Mouse (Mus musculus) ES-Bruce4 (cell line): ENCODE data around the gene C1ql4. TPM values are rescaled to one million over a fixed set of nuclear protein-coding genes. Genes with fewer than 3 reads are reported as not detected.

Experiments
- H3K27ac ChIP-seq: 2 replicates; pipeline ENCODE4 v1.5.1; 2012; ENCODE audit warnings: low read length, inconsistent platforms; ENCODE audit not compliant: insufficient read depth
- H3K27me3 ChIP-seq: 2 replicates; pipeline ENCODE4 v1.6.1; 2012; ENCODE audit warnings: mild to moderate bottlenecking, low read length, inconsistent platforms; ENCODE audit not compliant: control insufficient read depth, poor library complexity, insufficient read depth, severe bottlenecking
- H3K36me3 ChIP-seq: 2 replicates; pipeline ENCODE4 v1.6.1; 2012; ENCODE audit warnings: inconsistent platforms, mild to moderate bottlenecking, low read length, moderate library complexity; ENCODE audit not compliant: control insufficient read depth, poor library complexity, insufficient read depth, severe bottlenecking
- H3K4me1 ChIP-seq: one replicate; pipeline ENCODE4 v1.8.1; 2011; ENCODE audit warnings: low read length; ENCODE audit not compliant: control insufficient read depth, insufficient read depth
- H3K4me3 ChIP-seq: 2 replicates; pipeline ENCODE4 v1.5.1; 2011; ENCODE audit warnings: low read depth, mild to moderate bottlenecking, low read length
- H3K9ac ChIP-seq: 2 replicates; pipeline ENCODE4 v1.6.1; 2012; ENCODE audit warnings: low read depth, mild to moderate bottlenecking, inconsistent platforms; ENCODE audit not compliant: poor library complexity, severe bottlenecking
- H3K9me3 ChIP-seq: replicated peaks from 2 replicates; pipeline ENCODE4 v1.6.1; 2012; ENCODE audit warnings: mild to moderate bottlenecking, low read length, inconsistent platforms; ENCODE audit not compliant: control insufficient read depth, poor library complexity, insufficient read depth, severe bottlenecking
- CTCF ChIP-seq: IDR thresholded peaks from one replicate; pipeline ENCODE4 v1.8.1; 2011; ENCODE audit warnings: low read depth, low read length
- EP300 ChIP-seq: IDR thresholded peaks from 2 replicates; pipeline ENCODE4 v1.6.1; 2011; ENCODE audit warnings: low read depth, low read length; ENCODE audit not compliant: insufficient read depth
- POLR2A ChIP-seq: IDR thresholded peaks from one replicate; pipeline ENCODE4 v1.8.1; 2011; ENCODE audit warnings: low read length; ENCODE audit not compliant: insufficient read depth
- polyA plus RNA-seq: library from polyadenylated mRNA; stranded (reverse); fragments of >200 nt; gene quantifications from 2 replicates; pipeline ENCODE4 v1.2.4, GENCODE M21; 2011; ENCODE audit warnings: low read depth; ENCODE audit not compliant: missing spikeins, insufficient read depth, insufficient read length

C1ql4 gene
- polyA plus RNA-seq, 1 experiment, result 0.96 TPM

DNA sequence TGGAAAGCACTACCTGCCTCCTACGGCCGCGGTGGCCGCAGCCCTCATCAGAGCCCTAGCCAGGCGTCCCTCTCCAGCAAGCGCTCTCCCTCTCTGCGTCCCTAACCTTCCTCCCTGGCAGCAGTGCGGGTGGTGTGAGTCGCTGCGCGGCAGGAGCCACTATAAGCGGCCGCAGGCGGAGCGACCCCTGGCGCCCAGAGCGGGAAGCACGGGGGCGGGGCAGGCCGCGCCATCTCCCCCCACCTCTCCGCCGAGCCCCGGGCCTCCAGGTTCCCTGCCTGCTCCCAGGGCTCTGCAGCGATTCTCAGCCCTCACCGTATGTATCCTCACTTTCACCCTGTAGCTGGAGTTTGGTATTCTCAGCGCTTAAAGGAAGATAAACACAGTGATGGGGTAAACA is 675 bp upstream of the C1ql4 start:
- no peak for TF ChIP-seq EP300
- peak; percentile 78 for TF ChIP-seq CTCF
- Histone ChIP-seq H3K27me3 (no peaks in the 10 kb centered on the region), H3K9me3 (no peaks in the 10 kb centered on the region), H3K36me3 (no peaks in the 10 kb centered on the region), H3K9ac (peak overlapping the region; percentile 46), H3K27ac (no peak overlapping the region), H3K4me1 (peaks cover 4% of the 10 kb centered on the region), H3K4me3 (peak overlapping the region; percentile 65)

GRCm38 (mm10) chr15:99085997-99086396 is 1.6 kb downstream of the C1ql4 start:
- Histone ChIP-seq H3K27ac (no peak overlapping the region), H3K9me3 (no peaks in the 10 kb centered on the region), H3K4me1 (peaks cover 2% of the 10 kb centered on the region), H3K9ac (no peak overlapping the region), H3K4me3 (no peak overlapping the region), H3K27me3 (no peaks in the 10 kb centered on the region), H3K36me3 (peaks cover 15% of the 10 kb centered on the region)
- TF ChIP-seq CTCF, result no peak

- H3K27me3 ChIP-seq, result no peaks in the 10 kb centered on the region
- no peak overlapping the region for H3K27ac ChIP-seq
- no peaks in the 10 kb centered on the region for H3K9me3 ChIP-seq
- peaks cover 15% of the 10 kb centered on the region for H3K36me3 ChIP-seq
- H3K9ac ChIP-seq, result peak overlapping the region; percentile 14; the same call in 1 of the 2 replicates
- TF ChIP-seq POLR2A (no peak), CTCF (no peak), EP300 (no peak)
- peak overlapping the region; percentile 7; the same call in 1 of the 2 replicates for H3K4me3 ChIP-seq
- peaks cover 2% of the 10 kb centered on the region for H3K4me1 ChIP-seq
These were observed 3.0 kb downstream of the C1ql4 start for GRCm38 (mm10) chr15:99084618-99085017.

DNA sequence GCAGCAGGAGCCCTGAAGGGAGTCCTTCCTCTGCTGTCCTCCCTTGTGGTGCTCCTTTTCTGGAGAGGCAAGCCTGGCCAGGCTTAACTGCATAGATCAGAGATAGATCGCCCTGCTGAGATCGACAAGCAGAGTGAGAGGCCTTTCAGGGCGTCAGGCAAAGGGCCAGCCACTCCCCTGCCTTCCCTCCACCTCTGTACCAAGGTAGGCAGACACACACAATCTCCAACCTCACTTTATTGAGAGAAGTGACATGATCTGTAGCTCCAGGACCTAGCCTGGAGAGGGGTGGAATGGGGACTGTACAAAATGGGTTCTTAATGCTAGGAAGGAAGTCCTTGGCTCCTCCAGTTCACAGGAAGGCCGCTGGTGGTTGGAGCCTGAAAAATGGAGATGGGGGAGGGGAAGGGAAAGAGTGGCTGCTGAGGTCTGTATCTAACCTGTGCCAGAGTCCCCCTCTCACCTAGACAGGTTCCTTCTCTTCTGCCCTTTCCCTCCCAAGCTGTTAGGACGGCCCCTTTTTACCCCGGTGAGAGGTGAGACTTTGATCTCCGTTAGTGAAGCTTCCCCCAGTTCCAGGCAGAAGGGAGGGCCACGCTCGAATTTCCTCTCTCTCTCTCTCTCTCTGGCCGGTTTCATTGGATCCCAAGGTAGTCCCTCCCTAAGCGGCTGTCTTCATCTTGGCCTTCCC is 3.6 kb downstream of the C1ql4 start:
- Histone ChIP-seq H3K4me3 (no peak overlapping the region), H3K27ac (no peak overlapping the region), H3K36me3 (peaks cover 15% of the 10 kb centered on the region), H3K9ac (peak overlapping the region; percentile 14; the same call in 1 of the 2 replicates), H3K27me3 (no peaks in the 10 kb centered on the region), H3K4me1 (peaks cover 2% of the 10 kb centered on the region), H3K9me3 (no peaks in the 10 kb centered on the region)
- TF ChIP-seq EP300 (no peak), POLR2A (no peak), CTCF (no peak)

DNA sequence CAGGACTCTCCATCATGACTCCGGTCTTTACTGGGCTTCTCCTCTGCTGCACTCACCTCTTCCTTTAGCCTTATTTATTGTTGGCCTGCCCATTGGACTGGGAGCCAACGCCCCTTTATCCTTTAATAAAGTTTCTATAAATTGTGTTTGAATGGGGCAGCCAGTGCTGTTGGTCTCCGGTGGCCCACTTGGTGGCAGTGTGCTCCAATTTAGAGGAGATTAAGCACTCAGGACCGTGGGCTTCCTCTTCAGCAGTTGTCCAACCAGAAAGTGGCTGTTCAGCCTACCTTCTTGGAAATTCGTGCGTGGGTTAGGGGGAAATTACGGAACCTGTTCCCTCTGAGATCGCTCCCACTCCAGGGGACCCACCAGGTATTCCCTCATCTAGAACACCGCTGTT is 4.4 kb downstream of the C1ql4 start:
- no peak overlapping the region for H3K9ac ChIP-seq
- H3K27me3 ChIP-seq, result no peaks in the 10 kb centered on the region
- no peak overlapping the region for H3K27ac ChIP-seq
- peaks cover 2% of the 10 kb centered on the region for H3K4me1 ChIP-seq
- no peak for TF ChIP-seq POLR2A
- peak; percentile 72 for TF ChIP-seq CTCF
- no peak for TF ChIP-seq EP300
- H3K4me3 ChIP-seq, result no peak overlapping the region
- peaks cover 15% of the 10 kb centered on the region for H3K36me3 ChIP-seq
- no peaks in the 10 kb centered on the region for H3K9me3 ChIP-seq

DNA sequence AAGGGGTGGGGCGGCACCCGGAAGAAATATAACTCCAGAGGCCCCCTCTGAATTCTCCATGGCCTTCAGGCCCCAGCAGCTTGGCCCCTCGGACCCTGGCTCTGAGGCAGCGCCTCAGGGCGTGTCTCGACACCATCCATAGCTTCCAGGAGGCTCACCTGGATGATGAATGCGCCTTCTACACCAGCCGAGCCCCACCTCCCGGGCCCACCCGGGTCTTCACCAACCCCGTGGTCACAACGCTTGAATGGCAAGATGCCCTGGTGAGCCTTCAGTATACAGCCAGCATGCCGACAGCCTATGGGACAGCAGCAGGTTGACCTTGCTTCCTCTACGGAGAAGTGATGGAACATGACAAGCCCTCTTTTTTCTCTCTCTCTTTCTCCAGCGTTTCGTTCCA is 4.8 kb downstream of the C1ql4 start:
- H3K36me3 ChIP-seq, result peaks cover 19% of the 10 kb centered on the region

More for the DNA sequence above, 4.8 kb downstream of the C1ql4 start:
- Histone ChIP-seq H3K4me3 (no peak overlapping the region), H3K9me3 (no peaks in the 10 kb centered on the region), H3K4me1 (peaks cover 2% of the 10 kb centered on the region), H3K27me3 (no peaks in the 10 kb centered on the region), H3K9ac (no peak overlapping the region), H3K27ac (no peak overlapping the region)
- TF ChIP-seq EP300 (no peak), CTCF (no peak), POLR2A (no peak)
